Mouse (Mus musculus) midbrain, embryonic 13.5 days (tissue): Measurements from ENCODE around the gene Prkab2. TPM values are rescaled to one million over a fixed set of nuclear protein-coding genes. Genes with fewer than 3 reads are reported as not detected.

Experiments used
- ATAC-seq: fragments of 200-750 bp; cut with Nextera tagmentation; 2 replicates; pipeline ENCODE4 v1.8.0; 2017; ENCODE audit warnings: mild to moderate bottlenecking, moderate TSS enrichment, moderate library complexity
- H3K27ac ChIP-seq: fragments of 300-500 bp; sonication (generic); 2 replicates; pipeline ENCODE4 v1.5.1; 2015; ENCODE audit warnings: inconsistent platforms, mild to moderate bottlenecking, moderate library complexity
- H3K27me3 ChIP-seq: fragments of 300-500 bp; sonication (generic); 2 replicates; pipeline ENCODE4 v1.6.1; 2015; ENCODE audit warnings: mild to moderate bottlenecking, inconsistent platforms
- H3K36me3 ChIP-seq: fragments of 300-500 bp; sonication (generic); 2 replicates; pipeline ENCODE4 v1.6.1; 2015; ENCODE audit warnings: mild to moderate bottlenecking, inconsistent platforms
- H3K4me1 ChIP-seq: fragments of 300-500 bp; sonication (generic); replicated peaks from 2 replicates; pipeline ENCODE4 v1.6.1; 2015; ENCODE audit warnings: inconsistent platforms
- H3K4me2 ChIP-seq: fragments of 300-500 bp; sonication (generic); replicated peaks from 2 replicates; pipeline ENCODE4 v1.6.1; 2015; ENCODE audit warnings: moderate library complexity, mild to moderate bottlenecking, inconsistent platforms
- H3K4me3 ChIP-seq: fragments of 300-500 bp; sonication (generic); replicated peaks from 2 replicates; pipeline ENCODE4 v1.5.1; 2015; ENCODE audit warnings: mild to moderate bottlenecking, inconsistent platforms
- H3K9ac ChIP-seq: fragments of 300-500 bp; sonication (generic); replicated peaks from 2 replicates; pipeline ENCODE4 v1.6.1; 2015; ENCODE audit warnings: mild to moderate bottlenecking, inconsistent platforms
- H3K9me3 ChIP-seq: fragments of 300-500 bp; sonication (generic); 2 replicates; pipeline ENCODE4 v1.6.1; 2016; ENCODE audit warnings: mild to moderate bottlenecking, inconsistent platforms
- WGBS: fragments of 180-500 bp; shearing (Covaris S2); methylation state at CpG from one replicate; pipeline ENCODE4 v1.1.7; 2015; 5-methylcytosine and 5-hydroxymethylcytosine counted together
- microRNA-seq: library from miRNA; unstranded; fragments of <30 nt; microRNA quantifications from one replicate; pipeline ENCODE4, GENCODE M21; 2016
- polyA plus RNA-seq: library from polyadenylated mRNA; unstranded; fragments of >200 nt; fragmentation: Nextera tagmentation; extraction: Ambion mirVana; gene quantifications from 2 replicates; pipeline ENCODE4 v1.2.1, GENCODE M21; 2015

Prkab2 gene
- polyA plus RNA-seq, 1 experiment from 2014 or later: 7.3 TPM

DNA sequence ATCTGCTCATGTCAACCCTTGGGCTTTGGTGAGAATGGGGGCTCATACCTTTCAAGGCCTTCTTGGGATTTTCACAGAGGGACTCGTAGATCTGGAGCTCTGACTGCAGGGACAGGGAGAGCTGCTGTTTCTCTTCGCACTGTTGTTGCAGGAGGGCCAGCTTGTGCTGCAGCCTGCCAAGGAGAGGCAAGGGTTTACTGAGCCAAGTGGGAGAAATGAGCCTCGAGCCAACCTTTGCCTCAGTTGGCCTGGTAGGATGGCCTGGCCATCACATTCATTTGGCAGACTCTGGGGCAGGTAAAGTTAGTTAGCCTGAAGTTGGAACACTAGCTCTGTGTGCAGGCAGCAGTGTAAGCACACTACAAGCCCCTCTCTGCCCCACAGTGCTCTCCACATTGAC, 41.1 kb downstream of the Prkab2 start:
- Histone ChIP-seq H3K4me3 (no peak overlapping the region), H3K4me2 (no peak overlapping the region), H3K9ac (no peak overlapping the region), H3K27ac (no peak overlapping the region), H3K27me3 (no peaks in the 10 kb centered on the region), H3K9me3 (no peaks in the 10 kb centered on the region), H3K36me3 (0 out of 2 replicates have a peak, but pooled peaks cover 11% of the 10 kb centered on the region), H3K4me1 (no peaks in the 10 kb centered on the region)
- WGBS: 78% methylated on average over 3 of the region's 3 CpGs
- no peak for ATAC-seq

DNA sequence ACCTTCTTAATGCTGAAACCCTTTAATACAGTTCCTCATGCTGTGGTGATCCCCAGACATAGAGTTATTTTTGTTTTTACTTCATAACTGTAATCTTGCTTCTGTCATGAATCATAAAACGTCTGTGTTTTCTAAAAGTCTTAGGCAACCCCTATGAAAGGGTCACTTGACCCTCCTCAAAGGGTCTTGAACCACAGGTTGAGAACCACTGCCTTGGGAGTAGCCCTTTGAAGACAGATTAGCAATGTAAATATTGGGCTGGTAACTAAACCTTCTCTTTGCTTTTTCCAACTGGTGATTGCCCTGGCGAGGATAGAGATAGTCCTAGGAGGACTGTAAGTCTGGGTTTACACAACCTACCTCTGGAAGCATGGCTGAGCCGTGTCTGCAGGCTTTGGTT, 43.2 kb downstream of the Prkab2 start:
- WGBS: 71% methylated on average over 3 of the region's 3 CpGs
- no peak for ATAC-seq
- Histone ChIP-seq H3K27me3 (no peaks in the 10 kb centered on the region), H3K9me3 (no peaks in the 10 kb centered on the region), H3K4me2 (no peak overlapping the region), H3K9ac (no peak overlapping the region), H3K4me1 (no peaks in the 10 kb centered on the region), H3K36me3 (0 out of 2 replicates have a peak, but pooled peaks cover 6% of the 10 kb centered on the region), H3K4me3 (no peak overlapping the region), H3K27ac (no peak overlapping the region)

DNA sequence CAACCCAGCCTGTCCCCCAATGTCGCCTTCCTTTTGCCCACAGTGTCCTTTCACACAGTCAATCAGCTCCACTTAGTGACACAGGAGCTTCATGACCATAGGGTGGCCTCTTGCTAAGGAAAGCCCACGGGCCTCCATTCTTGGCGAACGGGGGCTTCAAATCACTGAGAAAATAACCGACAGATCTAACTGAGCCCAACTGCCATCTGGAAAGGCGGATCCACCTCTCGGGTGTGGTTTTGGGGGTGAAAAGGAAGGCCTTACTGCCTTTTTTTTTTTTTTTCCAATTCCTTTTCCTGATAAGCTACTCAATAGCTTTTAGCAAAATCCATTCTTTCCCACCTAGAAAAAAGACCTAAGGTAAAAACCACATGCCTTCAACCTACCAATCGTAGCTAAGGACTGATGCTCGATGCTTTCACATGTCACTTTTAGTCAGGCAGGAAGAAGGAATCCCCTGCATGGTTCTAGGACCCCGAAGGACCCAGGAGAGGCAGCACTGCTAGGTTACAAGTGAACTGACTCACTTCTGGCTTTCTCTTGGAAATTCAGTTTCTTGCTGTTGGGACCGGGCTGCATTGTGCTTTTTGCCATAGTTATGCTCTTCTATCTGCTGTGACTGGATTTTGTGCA, 44.6 kb downstream of the Prkab2 start:
- no peaks in the 10 kb centered on the region for H3K27me3 ChIP-seq
- 92% methylated on average over 11 of the region's 11 CpGs for WGBS
- no peak overlapping the region for H3K27ac ChIP-seq
- H3K36me3 ChIP-seq: 0 out of 2 replicates have a peak, but pooled peaks cover 6% of the 10 kb centered on the region
- ATAC-seq: no peak
- no peak overlapping the region for H3K9ac ChIP-seq
- no peaks in the 10 kb centered on the region for H3K4me1 ChIP-seq
- no peak overlapping the region for H3K4me3 ChIP-seq
- H3K9me3 ChIP-seq: no peaks in the 10 kb centered on the region
- no peak overlapping the region for H3K4me2 ChIP-seq

DNA sequence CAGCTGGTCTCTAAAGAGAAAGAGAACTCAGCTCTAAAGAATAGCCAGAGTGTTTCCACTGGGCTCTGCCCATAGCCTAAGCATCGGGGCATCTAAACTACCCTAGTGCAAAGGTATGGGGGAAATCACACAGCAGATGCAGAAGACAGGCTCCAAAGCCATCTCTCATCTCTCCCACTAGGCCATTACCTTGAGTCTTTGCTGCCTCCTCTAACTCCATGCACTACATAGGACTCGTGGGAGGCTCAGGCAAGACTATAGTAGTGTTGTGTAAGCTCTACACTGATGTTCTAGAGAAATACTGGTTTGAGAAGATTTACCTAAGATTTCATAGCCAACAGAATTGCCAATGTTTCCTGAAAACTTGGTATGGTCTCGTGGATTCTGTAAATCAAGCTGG, 47.5 kb downstream of the Prkab2 start:
- no peaks in the 10 kb centered on the region for H3K4me1 ChIP-seq
- H3K4me2 ChIP-seq: no peak overlapping the region
- no peak overlapping the region for H3K27ac ChIP-seq
- H3K27me3 ChIP-seq: no peaks in the 10 kb centered on the region
- H3K9me3 ChIP-seq: no peaks in the 10 kb centered on the region
- no peak for ATAC-seq
- 85% methylated on average over 3 of the region's 3 CpGs for WGBS
- H3K9ac ChIP-seq: no peak overlapping the region
- 0 out of 2 replicates have a peak, but pooled peaks cover 6% of the 10 kb centered on the region for H3K36me3 ChIP-seq
- no peak overlapping the region for H3K4me3 ChIP-seq

DNA sequence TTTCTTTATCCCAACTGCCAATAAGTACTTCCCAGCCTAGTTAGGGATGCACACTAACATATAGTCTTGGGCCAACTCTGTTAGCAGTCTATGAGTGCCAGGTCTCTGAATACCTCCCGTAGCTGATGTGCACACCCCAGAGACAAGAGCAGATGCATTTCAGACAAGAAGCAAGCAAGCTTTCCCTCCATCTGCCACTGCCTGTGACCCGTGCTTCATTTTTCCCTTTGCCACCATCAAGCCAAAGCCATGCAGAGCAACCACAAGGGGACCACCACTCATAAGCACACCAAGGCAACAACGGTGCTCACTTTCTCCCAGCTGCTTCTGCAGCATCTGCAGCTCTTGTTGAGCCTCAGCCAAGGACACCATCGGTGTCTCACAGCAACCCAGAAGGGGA, 48.6 kb downstream of the Prkab2 start:
- no peak overlapping the region for H3K27ac ChIP-seq
- no peaks in the 10 kb centered on the region for H3K9me3 ChIP-seq
- no peak for ATAC-seq
- 88% methylated on average over 4 of the region's 4 CpGs for WGBS
- no peak overlapping the region for H3K4me2 ChIP-seq
- H3K9ac ChIP-seq: no peak overlapping the region
- H3K4me3 ChIP-seq: no peak overlapping the region
- H3K27me3 ChIP-seq: no peaks in the 10 kb centered on the region
- H3K4me1 ChIP-seq: no peaks in the 10 kb centered on the region
- 0 out of 2 replicates have a peak, but pooled peaks cover 3% of the 10 kb centered on the region for H3K36me3 ChIP-seq

DNA sequence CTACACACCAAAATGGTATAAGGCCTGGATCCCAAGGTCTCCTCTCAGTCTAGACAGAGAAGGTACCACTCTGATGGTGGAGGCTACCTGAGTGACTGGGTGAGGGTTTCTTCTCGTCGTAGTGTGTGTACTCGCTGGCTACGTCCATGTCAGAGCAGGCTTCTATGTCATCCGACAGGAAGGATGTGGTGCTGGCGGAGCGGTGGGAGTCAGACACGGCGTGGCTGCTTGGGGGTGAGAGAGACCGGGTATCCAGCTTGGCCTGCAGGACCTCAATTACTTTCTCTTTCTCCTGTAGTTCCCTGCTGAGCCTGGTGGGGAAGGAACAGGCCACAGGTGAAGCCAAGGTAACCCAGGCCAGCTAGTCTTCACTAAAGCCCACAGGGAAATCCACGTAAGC, 52.1 kb downstream of the Prkab2 start:
- no peaks in the 10 kb centered on the region for H3K9me3 ChIP-seq
- H3K27ac ChIP-seq: no peak overlapping the region
- ATAC-seq: no peak
- no peaks in the 10 kb centered on the region for H3K36me3 ChIP-seq
- 91% methylated on average over 11 of the region's 11 CpGs for WGBS
- H3K4me3 ChIP-seq: no peak overlapping the region
- no peak overlapping the region for H3K4me2 ChIP-seq
- no peaks in the 10 kb centered on the region for H3K4me1 ChIP-seq
- H3K27me3 ChIP-seq: no peaks in the 10 kb centered on the region
- no peak overlapping the region for H3K9ac ChIP-seq

DNA sequence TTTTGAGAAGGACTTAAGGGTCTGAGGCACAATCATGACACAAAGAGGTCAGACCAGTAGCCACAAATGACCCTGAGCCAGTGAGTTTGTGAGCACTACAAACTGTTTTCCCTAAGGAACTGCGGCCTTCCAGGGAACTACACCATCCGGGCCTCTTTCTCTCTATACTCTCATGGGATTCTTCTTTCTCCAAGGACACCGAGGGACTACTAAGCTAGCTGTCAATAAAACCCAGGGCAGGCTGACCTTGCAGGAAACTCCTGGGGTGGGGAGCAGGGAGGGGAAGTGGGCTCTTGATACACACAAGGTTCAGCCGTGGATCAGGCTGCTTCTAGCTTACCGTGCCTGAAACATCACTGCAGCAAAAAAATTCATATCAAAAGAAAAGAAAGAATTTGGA, 52.9 kb downstream of the Prkab2 start:
- Histone ChIP-seq H3K27ac (no peak overlapping the region), H3K27me3 (no peaks in the 10 kb centered on the region), H3K4me3 (no peak overlapping the region), H3K9ac (no peak overlapping the region), H3K36me3 (no peaks in the 10 kb centered on the region; the same call in 1 of the 2 replicates), H3K9me3 (no peaks in the 10 kb centered on the region), H3K4me1 (no peaks in the 10 kb centered on the region), H3K4me2 (no peak overlapping the region)
- WGBS: 77% methylated on average over 5 of the region's 5 CpGs
- ATAC-seq: no peak

DNA sequence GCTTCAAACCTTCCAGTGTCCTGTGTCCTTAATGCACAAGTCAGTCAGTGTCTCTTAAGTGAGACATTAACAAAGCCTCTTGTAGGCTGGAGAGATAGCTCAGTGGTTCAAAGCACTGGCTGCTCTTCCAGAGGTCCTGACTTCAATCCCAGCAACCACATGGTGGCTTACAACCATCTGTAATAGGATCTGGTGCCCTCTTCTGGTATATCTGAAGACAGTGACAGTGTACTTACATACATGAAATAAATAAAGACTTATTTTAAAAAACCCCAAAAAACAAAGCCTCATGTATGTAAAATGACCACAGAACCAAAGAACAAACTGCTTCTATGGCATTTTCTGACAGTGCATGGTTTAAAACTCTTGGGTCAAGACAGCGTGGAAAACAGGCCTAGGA, 57.9 kb downstream of the Prkab2 start:
- Histone ChIP-seq H3K4me2 (no peak overlapping the region), H3K9ac (no peak overlapping the region), H3K4me3 (no peak overlapping the region), H3K9me3 (no peaks in the 10 kb centered on the region), H3K36me3 (peaks cover 6% of the 10 kb centered on the region), H3K27me3 (no peaks in the 10 kb centered on the region), H3K27ac (no peak overlapping the region), H3K4me1 (no peaks in the 10 kb centered on the region)
- ATAC-seq: no peak
- 88% methylated on average over 1 of the region's 1 CpGs for WGBS

DNA sequence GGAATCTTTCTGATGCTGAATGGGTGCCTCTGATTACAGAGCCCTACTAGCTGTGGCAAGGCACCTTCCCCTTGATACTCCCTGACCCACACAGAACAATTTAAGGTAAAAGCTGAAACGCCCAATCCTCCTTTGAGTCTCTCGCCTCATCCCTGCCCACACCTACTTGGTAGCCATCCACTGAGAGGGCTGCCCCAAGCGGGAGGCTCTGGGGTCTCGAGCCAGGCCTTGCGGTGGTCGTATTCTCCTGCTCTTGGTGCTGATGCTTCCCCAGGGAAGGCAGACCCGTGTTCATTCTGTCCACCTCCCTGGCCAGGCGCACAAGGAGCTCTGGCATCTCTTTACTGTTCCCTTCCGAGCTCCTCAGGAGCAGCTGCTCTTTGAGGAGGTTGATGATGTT, 61.1 kb downstream of the Prkab2 start:
- 83% methylated on average over 9 of the region's 9 CpGs for WGBS
- no peaks in the 10 kb centered on the region for H3K4me1 ChIP-seq
- peaks cover 6% of the 10 kb centered on the region for H3K36me3 ChIP-seq
- H3K9me3 ChIP-seq: peaks cover 21% of the 10 kb centered on the region
- no peak overlapping the region for H3K4me2 ChIP-seq
- H3K27ac ChIP-seq: no peak overlapping the region
- H3K4me3 ChIP-seq: no peak overlapping the region
- no peak for ATAC-seq
- no peaks in the 10 kb centered on the region for H3K27me3 ChIP-seq
- no peak overlapping the region for H3K9ac ChIP-seq

Small RNA genes lying within 50 kb of the gene (microRNA-seq; reads per million reads assigned to microRNA genes)
- gene Mir7225: not detected

Other genes starting within 250 kb of the Prkab2 start
- not detected in 2 replicates for gene Olfr1402, start 236.2 kb upstream of the Prkab2 start, polyA plus RNA-seq
- 7.2 and 8.2 TPM in 2 replicates for gene Chd1l, start 48.0 kb upstream of the Prkab2 start, polyA plus RNA-seq
- 0.66 and 0.71 TPM in 2 replicates for gene Fmo5, start 29.4 kb upstream of the Prkab2 start, polyA plus RNA-seq
- gene Gm17651, start 16.5 kb downstream of the Prkab2 start, polyA plus RNA-seq: not detected in 2 replicates
- 46.6 and 48.0 TPM in 2 replicates for gene Pde4dip, start 230.5 kb downstream of the Prkab2 start, polyA plus RNA-seq
- gene Sec22b, start 243.0 kb downstream of the Prkab2 start, polyA plus RNA-seq: 103 TPM in 2 replicates